8 mouse cellular contexts compared by ENCODE assay signal in the genomic region with DNA sequence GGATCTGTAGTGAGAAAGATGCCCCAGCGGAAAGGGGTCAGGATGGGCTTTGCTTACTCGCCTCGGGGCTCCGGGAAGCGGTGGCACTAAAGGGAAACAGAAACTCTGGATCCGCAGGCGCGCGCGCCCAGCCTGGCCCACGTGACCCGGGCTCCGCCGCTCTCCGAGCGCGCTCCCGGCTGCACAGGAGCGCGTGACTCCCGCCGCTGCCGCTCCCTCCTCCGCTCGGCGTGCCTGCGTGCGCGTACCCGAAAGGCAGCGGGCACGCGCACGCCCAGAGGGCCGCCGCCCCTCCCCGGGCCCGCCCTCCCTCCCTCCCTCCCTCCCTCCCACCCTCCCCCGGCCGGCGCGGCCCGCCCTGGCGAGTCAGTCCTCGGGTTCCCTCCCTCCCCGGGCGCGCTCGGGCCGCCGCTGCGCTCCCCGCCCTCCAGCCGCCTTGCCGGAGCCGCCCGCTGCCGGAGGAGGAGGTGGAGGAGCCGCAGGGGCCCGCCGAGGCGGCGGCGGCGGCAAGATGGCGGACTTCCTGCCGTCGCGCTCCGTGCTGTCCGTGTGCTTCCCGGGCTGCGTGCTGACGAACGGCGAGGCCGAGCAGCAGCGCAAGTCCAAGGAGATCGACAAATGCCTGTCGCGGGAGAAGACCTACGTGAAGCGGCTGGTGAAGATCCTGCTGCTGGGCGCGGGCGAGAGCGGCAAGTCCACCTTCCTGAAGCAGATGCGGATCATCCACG. TPM values are rescaled to one million over a fixed set of nuclear protein-coding genes. Genes with fewer than 3 reads are reported as not detected.
DNase-seq lines count a peak whose midpoint lies in the region; ATAC-seq and TF ChIP-seq lines count a peak whose summit lies in the region.

A gene (plus strand): TSS at position 369 of the 728 bp plus-strand sequence.

- peaks cover 58% of the 10 kb centered on the region for H3K4me1 ChIP-seq in forebrain, embryonic 10.5 days
- H3K4me1 ChIP-seq in heart, embryonic 15.5 days (replicated peaks) = peaks cover 62% of the 10 kb centered on the region
- H3K4me1 ChIP-seq in liver, embryonic 14.5 days (replicated peaks; ENCODE audit: control insufficient read depth in 2 of 2, insufficient read depth in 2 of 2, low read length in 1 of 2) = peaks cover 15 to 29% of the 10 kb centered on the region in 2 experiments
- H3K4me1 ChIP-seq in neural tube, embryonic 11.5 days (ENCODE audit: control insufficient read depth, insufficient read depth, low read length) = peaks cover 6% of the 10 kb centered on the region
- H3K4me1 ChIP-seq in stomach, postnatal 0 days (replicated peaks; ENCODE audit: control insufficient read depth, insufficient read depth) = peaks cover 21% of the 10 kb centered on the region

- TF ChIP-seq CTCF in liver, embryonic 14.5 days (IDR thresholded peaks at IDR 0.05; ENCODE audit: low read depth) = no peak
- TF ChIP-seq CTCF in stomach, postnatal 0 days (IDR thresholded peaks at IDR 0.05; ENCODE audit: low read depth) = no peak

- H3K4me2 ChIP-seq in heart, embryonic 15.5 days = peak within 1 kb of the TSS; percentile 80
- peak within 1 kb of the TSS; percentile 95 for H3K4me2 ChIP-seq in liver, embryonic 14.5 days (ENCODE audit: low read depth)
- H3K4me2 ChIP-seq in neural tube, embryonic 11.5 days (ENCODE audit: low read depth) = peak within 1 kb of the TSS; percentile 80
- peak within 1 kb of the TSS; percentile 81 for H3K4me2 ChIP-seq in stomach, postnatal 0 days (replicated peaks; ENCODE audit: low read depth)

- peak; percentile 59 for ATAC-seq in CD4-positive, CD25-positive, alpha-beta regulatory T cell, adult 4 months
- peak; percentile 83 for ATAC-seq in heart, embryonic 15.5 days (replicated peaks; ENCODE audit: insufficient number of reproducible peaks, insufficient read depth, low FRiP score, low read depth)
- ATAC-seq in liver, embryonic 14.5 days (ENCODE audit: insufficient read depth) = peak; percentile 90
- peak; percentile 73 for ATAC-seq in neural tube, embryonic 11.5 days (ENCODE audit: insufficient read depth, low FRiP score, low TSS enrichment)
- peak; percentile 87 for ATAC-seq in stomach, postnatal 0 days (ENCODE audit: low FRiP score, low TSS enrichment)

- H3K27me3 ChIP-seq in forebrain, embryonic 10.5 days (ENCODE audit: poor library complexity, severe bottlenecking) = peaks cover 23% of the 10 kb centered on the region
- H3K27me3 ChIP-seq in heart, embryonic 15.5 days = no peaks in the 10 kb centered on the region
- no peaks in the 10 kb centered on the region for H3K27me3 ChIP-seq in liver, embryonic 14.5 days (ENCODE audit: control insufficient read depth, insufficient read depth, low read length)
- H3K27me3 ChIP-seq in neural tube, embryonic 11.5 days (ENCODE audit: control insufficient read depth, insufficient read depth, low read length) = no peaks in the 10 kb centered on the region
- H3K27me3 ChIP-seq in stomach, postnatal 0 days (ENCODE audit: control insufficient read depth, insufficient read depth, low read length) = no peaks in the 10 kb centered on the region

- WGBS in forebrain, embryonic 10.5 days = under 1% methylated on average over 64 of the region's 89 CpGs
- WGBS in heart, embryonic 15.5 days = under 1% methylated on average over 64 of the region's 89 CpGs
- WGBS in liver, embryonic 14.5 days (ENCODE audit: insufficient replicate concordance) = under 1% methylated on average over 62 of the region's 89 CpGs
- WGBS in neural tube, embryonic 11.5 days = under 1% methylated on average over 57 of the region's 89 CpGs
- WGBS in stomach, postnatal 0 days = under 1% methylated on average over 47 of the region's 89 CpGs

- peaks cover 24% of the 10 kb centered on the region for H3K36me3 ChIP-seq in forebrain, embryonic 10.5 days (replicated peaks)
- H3K36me3 ChIP-seq in heart, embryonic 15.5 days = peaks cover 4% of the 10 kb centered on the region; the same call in 1 of the 2 replicates
- H3K36me3 ChIP-seq in liver, embryonic 14.5 days (replicated peaks; ENCODE audit: control insufficient read depth, insufficient read depth, low read depth) = peaks cover 14% of the 10 kb centered on the region
- H3K36me3 ChIP-seq in neural tube, embryonic 11.5 days (ENCODE audit: control insufficient read depth, insufficient read depth, low read length) = no peaks in the 10 kb centered on the region; the same call in 1 of the 2 replicates
- H3K36me3 ChIP-seq in stomach, postnatal 0 days (ENCODE audit: control insufficient read depth, insufficient read depth, low read length) = no peaks in the 10 kb centered on the region

- H3K9ac ChIP-seq in heart, embryonic 15.5 days = peak within 1 kb of the TSS; percentile 86
- peak within 1 kb of the TSS; percentile 96 for H3K9ac ChIP-seq in liver, embryonic 14.5 days (replicated peaks)
- peak within 1 kb of the TSS; percentile 92 for H3K9ac ChIP-seq in neural tube, embryonic 11.5 days (ENCODE audit: low read length)
- H3K9ac ChIP-seq in stomach, postnatal 0 days (ENCODE audit: low read length) = peak within 1 kb of the TSS; percentile 96

- peak; percentile 84 for DNase-seq in c-Kit-negative CD71-positive TER-119-positive erythroid progenitor cells, embryonic 14.5 days (ENCODE audit: low read depth, low spot score)
- DNase-seq in forebrain, embryonic 10.5 days (ENCODE audit: extremely low spot score, low spot score) = peak; percentile 89
- DNase-seq in kidney, postnatal 25 days = peak; percentile 91 to 97
- peak; percentile 84 to 85 (median 84) for DNase-seq in liver, embryonic 14.5 days (ENCODE audit: low read depth in 3 of 3, low spot score in 3 of 3)
- DNase-seq in neural tube, embryonic 11.5 days (ENCODE audit: low spot score) = peak; percentile 96
- peak; percentile 94 for DNase-seq in stomach, postnatal 0 days (ENCODE audit: low spot score)

- TF ChIP-seq EP300 in liver, embryonic 14.5 days (IDR thresholded peaks at IDR 0.05; ENCODE audit: low read depth) = no peak
- TF ChIP-seq EP300 in stomach, postnatal 0 days (optimal IDR thresholded peaks at IDR 0.05) = no peak

- peak within 1 kb of the TSS; percentile 96 for H3K4me3 ChIP-seq in forebrain, embryonic 10.5 days
- peak within 1 kb of the TSS; percentile 93 for H3K4me3 ChIP-seq in heart, embryonic 15.5 days
- peak within 1 kb of the TSS; percentile 90 to 99 for H3K4me3 ChIP-seq in liver, embryonic 14.5 days (ENCODE audit: insufficient read depth in 1 of 2, low read depth in 2 of 2, low read length in 2 of 2)
- peak within 1 kb of the TSS; percentile 93 for H3K4me3 ChIP-seq in neural tube, embryonic 11.5 days (ENCODE audit: low read depth, low read length)
- peak within 1 kb of the TSS; percentile 90 for H3K4me3 ChIP-seq in stomach, postnatal 0 days (ENCODE audit: low read depth, low read length)

- H3K9me3 ChIP-seq in forebrain, embryonic 10.5 days = no peaks in the 10 kb centered on the region
- H3K9me3 ChIP-seq in heart, embryonic 15.5 days (replicated peaks) = no peaks in the 10 kb centered on the region
- no peaks in the 10 kb centered on the region for H3K9me3 ChIP-seq in liver, embryonic 14.5 days (ENCODE audit: control insufficient read depth, low read length)
- no peaks in the 10 kb centered on the region for H3K9me3 ChIP-seq in neural tube, embryonic 11.5 days (ENCODE audit: control insufficient read depth, low read length)
- no peaks in the 10 kb centered on the region for H3K9me3 ChIP-seq in stomach, postnatal 0 days (ENCODE audit: control insufficient read depth, low read length)

- peak within 1 kb of the TSS; percentile 97 for H3K27ac ChIP-seq in forebrain, embryonic 10.5 days
- peak within 1 kb of the TSS; percentile 97 for H3K27ac ChIP-seq in heart, embryonic 15.5 days
- H3K27ac ChIP-seq in liver, embryonic 14.5 days = peak within 1 kb of the TSS; percentile 80
- H3K27ac ChIP-seq in neural tube, embryonic 11.5 days (ENCODE audit: low read depth, low read length) = peak within 1 kb of the TSS; percentile 89
- peak within 1 kb of the TSS; percentile 98 for H3K27ac ChIP-seq in stomach, postnatal 0 days (replicated peaks)

RNA-seq across cellular contexts. Expression of the gene that starts here (rescaled TPM):
- polyA plus RNA-seq in CD4-positive, CD25-positive, alpha-beta regulatory T cell, adult 4 months (2017; shearing (Covaris generic)) = 10 to 100 TPM; 55.1 to 57.8 TPM
- polyA plus RNA-seq in forebrain, embryonic 10.5 days (2016; fragmentation: Nextera tagmentation; extraction: Ambion mirVana) = 16.8 and 18.3 TPM in 2 replicates
- polyA plus RNA-seq in heart, embryonic 15.5 days (2015; fragmentation: Nextera tagmentation; extraction: Ambion mirVana) = 19.3 and 19.9 TPM in 2 replicates
- 7.8 and 9.4 TPM in 2 replicates for polyA plus RNA-seq in liver, embryonic 14.5 days (2012; rRNA removed)
- 13.1 and 15.2 TPM in 2 replicates for polyA plus RNA-seq in liver, embryonic 14.5 days (2014; fragmentation: Nextera tagmentation; extraction: Ambion mirVana)
- polyA plus RNA-seq in neural tube, embryonic 11.5 days (2014; fragmentation: Nextera tagmentation; extraction: Ambion mirVana) = 19.9 and 23.4 TPM in 2 replicates
- 46.5 and 49.5 TPM in 2 replicates for polyA plus RNA-seq in stomach, postnatal 0 days (2015; fragmentation: Nextera tagmentation; extraction: Ambion mirVana)

Comparison
In these comparisons a context has a peak if more than half of its experiments do, and no peak if none do; other contexts are left out.
1. Peak in every context shown above with its lines: DNase-seq, ATAC-seq, H3K4me3 ChIP-seq and H3K27ac ChIP-seq.